In the genomic region with DNA sequence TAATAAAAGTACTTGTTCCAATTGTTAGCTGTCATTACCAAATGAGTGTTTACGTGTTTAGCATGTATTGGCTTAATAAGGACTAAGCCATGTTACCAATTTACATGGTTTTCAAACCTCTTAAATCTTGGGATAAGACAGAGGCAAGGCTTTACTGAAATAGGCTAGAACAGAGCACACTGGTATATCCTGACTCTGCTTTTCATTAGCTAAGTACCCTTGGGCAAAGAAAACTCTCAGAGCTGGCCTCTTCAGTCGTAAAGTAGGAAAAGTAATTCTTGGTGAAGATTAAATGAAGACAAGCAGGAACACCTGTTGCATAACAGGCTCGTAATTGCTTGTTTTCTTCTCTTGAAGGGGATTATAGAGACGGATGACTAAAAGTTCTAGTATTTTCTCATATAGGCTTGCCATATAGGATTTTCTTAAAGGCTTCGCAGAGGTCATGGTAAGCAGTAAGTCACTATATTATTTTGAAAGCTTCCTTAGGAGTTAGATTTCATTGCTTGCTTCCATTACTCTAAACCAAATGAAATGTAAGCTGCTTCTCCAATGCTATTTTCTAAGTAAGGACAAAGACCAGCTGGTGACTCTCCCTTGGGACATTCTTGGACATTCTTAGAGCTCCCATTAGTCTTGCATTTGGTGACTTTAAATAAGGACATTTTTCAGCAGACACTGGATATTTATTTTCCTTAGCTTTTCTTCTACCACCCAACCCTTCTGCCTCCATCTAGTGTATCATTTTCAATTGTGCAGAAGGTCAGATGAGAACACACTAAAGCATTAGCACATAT, we compare ENCODE assay signal across 31 mouse cellular contexts. TPM values are rescaled to one million over a fixed set of nuclear protein-coding genes. Genes with fewer than 3 reads are reported as not detected.
A peak's percentile ranks its signal among the peaks of the same experiment; 100 is the strongest.
DNase-seq lines count a peak whose midpoint lies in the region; ATAC-seq and TF ChIP-seq lines count a peak whose summit lies in the region.
"Had no signal": no experiment of that assay in that cellular context is flagged by ENCODE, and none has a peak within 500 bp of the region (broad histone marks: within the 10 kb centered on the region; RNA-seq: fewer than 3 reads in every experiment).

No protein-coding gene starts in this region.

- H3K36me3 ChIP-seq in kidney, embryonic 16.5 days (ENCODE audit: insufficient read depth, low read length), result no peaks in the 10 kb centered on the region
- H3K36me3 ChIP-seq in limb, embryonic 14.5 days (ENCODE audit: control insufficient read depth, insufficient read depth, low read length), result no peaks in the 10 kb centered on the region
- H3K36me3 ChIP-seq: embryonic facial prominence, embryonic 12.5 days; heart, embryonic 15.5 days; liver, embryonic 13.5 days; lung, embryonic 15.5 days; midbrain, embryonic 15.5 days; neural tube, embryonic 12.5 days had no signal

- no peak overlapping the region for H3K4me3 ChIP-seq in kidney, embryonic 16.5 days (ENCODE audit: low read length)
- H3K4me3 ChIP-seq in limb, embryonic 14.5 days (replicated peaks; ENCODE audit: low read length), result no peak overlapping the region
- H3K4me3 ChIP-seq: embryonic facial prominence, embryonic 12.5 days; erythroblast, embryonic 14.5 days; heart, embryonic 15.5 days; hindbrain, embryonic 10.5 days; left cerebral cortex, adult 2 months; liver, embryonic 13.5 days; lung, embryonic 15.5 days; midbrain, embryonic 15.5 days; neural tube, embryonic 12.5 days had no signal

- H3K4me2 ChIP-seq in kidney, embryonic 16.5 days (replicated peaks; ENCODE audit: low read depth, low read length), result no peak overlapping the region
- no peak overlapping the region for H3K4me2 ChIP-seq in limb, embryonic 14.5 days (replicated peaks; ENCODE audit: low read depth, low read length, severe bottlenecking)
- H3K4me2 ChIP-seq: embryonic facial prominence, embryonic 12.5 days; heart, embryonic 15.5 days; liver, embryonic 13.5 days; lung, embryonic 15.5 days; midbrain, embryonic 15.5 days; neural tube, embryonic 12.5 days had no signal

- no peak for TF ChIP-seq POLR2A in limb, embryonic 14.5 days (IDR thresholded peaks at IDR 0.05; ENCODE audit: borderline replicate concordance, extremely low read depth, insufficient read depth, insufficient read length)

- H3K27me3 ChIP-seq in kidney, embryonic 16.5 days (ENCODE audit: insufficient read depth, low read length), result no peaks in the 10 kb centered on the region
- H3K27me3 ChIP-seq in limb, embryonic 14.5 days (ENCODE audit: control insufficient read depth, insufficient read depth, low read length), result no peaks in the 10 kb centered on the region
- H3K27me3 ChIP-seq: embryonic facial prominence, embryonic 12.5 days; heart, embryonic 15.5 days; liver, embryonic 13.5 days; lung, embryonic 15.5 days; midbrain, embryonic 15.5 days; neural tube, embryonic 12.5 days had no signal

- 0 out of 2 replicates have a peak, but pooled peaks cover 2% of the 10 kb centered on the region for H3K4me1 ChIP-seq in kidney, embryonic 16.5 days (ENCODE audit: insufficient read depth, low read length)
- H3K4me1 ChIP-seq in limb, embryonic 14.5 days (ENCODE audit: control insufficient read depth, insufficient read depth, low read length), result no peaks in the 10 kb centered on the region; the same call in 1 of the 2 replicates
- H3K4me1 ChIP-seq: embryonic facial prominence, embryonic 12.5 days; heart, embryonic 15.5 days; liver, embryonic 13.5 days; lung, embryonic 15.5 days; midbrain, embryonic 15.5 days had no signal

- no peak overlapping the region for H3K9ac ChIP-seq in kidney, embryonic 16.5 days (replicated peaks; ENCODE audit: low read length)
- no peak overlapping the region for H3K9ac ChIP-seq in limb, embryonic 14.5 days (ENCODE audit: low read depth, low read length, severe bottlenecking)
- H3K9ac ChIP-seq: embryonic facial prominence, embryonic 12.5 days; heart, embryonic 15.5 days; liver, embryonic 13.5 days; lung, embryonic 15.5 days; midbrain, embryonic 15.5 days; neural tube, embryonic 12.5 days had no signal

- peak overlapping the region; percentile 23; the same call in 1 of the 2 replicates for H3K27ac ChIP-seq in kidney, embryonic 16.5 days (ENCODE audit: low read length)
- H3K27ac ChIP-seq in limb, embryonic 14.5 days (replicated peaks; ENCODE audit: low read depth, low read length), result no peak overlapping the region
- H3K27ac ChIP-seq: embryonic facial prominence, embryonic 12.5 days; heart, embryonic 15.5 days; hindbrain, embryonic 10.5 days; left cerebral cortex, adult 2 months; liver, embryonic 13.5 days; lung, embryonic 15.5 days; midbrain, embryonic 15.5 days; neural tube, embryonic 12.5 days had no signal

- H3K9me3 ChIP-seq in kidney, embryonic 16.5 days (ENCODE audit: low read length), result no peaks in the 10 kb centered on the region
- H3K9me3 ChIP-seq in limb, embryonic 14.5 days (ENCODE audit: control insufficient read depth, low read length), result no peaks in the 10 kb centered on the region
- H3K9me3 ChIP-seq: embryonic facial prominence, embryonic 12.5 days; heart, embryonic 15.5 days; hindbrain, embryonic 10.5 days; liver, embryonic 13.5 days; lung, embryonic 15.5 days; midbrain, embryonic 15.5 days; neural tube, embryonic 12.5 days had no signal

- 35% methylated on average over 5 of the region's 5 CpGs for WGBS in kidney, embryonic 16.5 days
- 17% methylated on average over 5 of the region's 5 CpGs for WGBS in limb, embryonic 14.5 days

- no peak; the same call in 1 of the 2 replicates for ATAC-seq in kidney, embryonic 16.5 days (ENCODE audit: low FRiP score, low TSS enrichment)
- peak; percentile 64 for ATAC-seq in limb, embryonic 14.5 days (ENCODE audit: low FRiP score, low read depth)
- ATAC-seq: forebrain, embryonic 14.5 days; hindbrain, embryonic 16.5 days; intestine, embryonic 16.5 days; midbrain, embryonic 15.5 days had no signal

- peak; percentile 33 for DNase-seq in kidney, adult 9 months
- DNase-seq in kidney, adult 18-20 months, result no peak
- peak; percentile 64 for DNase-seq in forelimb bud, embryonic 11.5 days (ENCODE audit: low read depth, low spot score)
- peak; percentile 75 for DNase-seq in limb, embryonic 14.5 days (ENCODE audit: low spot score)
- no peak for DNase-seq in layer of hippocampus, postnatal 36 days
- DNase-seq in urinary bladder, postnatal 25 days (ENCODE audit: low spot score), result no peak
- DNase-seq: adrenal gland, adult 8-10 months; cerebellum, adult 11-12 months; cerebellum, postnatal 10 days; layer of hippocampus, adult 9-11 months; left cerebral cortex, postnatal 4 days; liver, embryonic 13.5 days; lung, postnatal 4 days; retina, postnatal 1 day; right cerebral cortex, postnatal 25 days; spleen, adult 18-20 months; thymus, postnatal 25 days had no signal

RNA-seq across cellular contexts. Expression of a gene that starts 36.7 kb away (rescaled TPM):
- polyA plus RNA-seq in kidney, embryonic 16.5 days (2015; fragmentation: Nextera tagmentation; extraction: Ambion mirVana), result 23.4 and 24.0 TPM in 2 replicates
- polyA plus RNA-seq in limb, embryonic 14.5 days (2012; rRNA removed), result 34.5 and 34.9 TPM in 2 replicates
- 24.2 and 25.5 TPM in 2 replicates for polyA plus RNA-seq in limb, embryonic 14.5 days (2014; fragmentation: Nextera tagmentation; extraction: Ambion mirVana)
- 10 to 100 TPM; 10.9 to 11.9 TPM for total RNA-seq in layer of hippocampus, postnatal 36 days (2021)
- total RNA-seq: MEL had no signal
- polyA plus RNA-seq: C2C12; erythroblast, embryonic 14.5 days had no signal

Comparison
In these comparisons a context has a peak if more than half of its experiments do, and no peak if none do; other contexts are left out.
1. DNase-seq: peak in kidney, adult 9 months (single experiment), forelimb bud, embryonic 11.5 days (single experiment) and limb, embryonic 14.5 days (single experiment); none in kidney, adult 18-20 months (single experiment), layer of hippocampus, postnatal 36 days (0 of 2) and urinary bladder, postnatal 25 days (single experiment).